ENCODE assay signal across 27 mouse cellular contexts in genomic region chr3:38423966-38424365, GRCm38 (mm10).
DNase-seq lines count a peak whose midpoint lies in the region; ATAC-seq and TF ChIP-seq lines count a peak whose summit lies in the region.
"Had no signal": no experiment of that assay in that cellular context is flagged by ENCODE, and none has a peak within 500 bp of the region (broad histone marks: within the 10 kb centered on the region; RNA-seq: fewer than 3 reads in every experiment).

No protein-coding gene starts in this region.

- no peaks in the 10 kb centered on the region for H3K27me3 ChIP-seq in heart, embryonic 10.5 days (ENCODE audit: insufficient read depth, poor library complexity, severe bottlenecking)
- no peaks in the 10 kb centered on the region for H3K27me3 ChIP-seq in lung, embryonic 14.5 days (ENCODE audit: insufficient read depth, low read length)
- H3K27me3 ChIP-seq: CH12.LX; embryonic facial prominence, embryonic 12.5 days; forebrain, embryonic 13.5 days; heart, embryonic 12.5 days; hindbrain, embryonic 12.5 days; Patski had no signal

- no peaks in the 10 kb centered on the region for H3K9me3 ChIP-seq in heart, embryonic 10.5 days
- H3K9me3 ChIP-seq in lung, embryonic 14.5 days (ENCODE audit: low read depth, low read length) = no peaks in the 10 kb centered on the region
- H3K9me3 ChIP-seq: embryonic facial prominence, embryonic 12.5 days; forebrain, embryonic 13.5 days; heart, embryonic 12.5 days; hindbrain, embryonic 12.5 days had no signal

- WGBS in heart, embryonic 10.5 days = 49% methylated on average over 4 of the region's 4 CpGs
- WGBS in lung, embryonic 14.5 days = 52% methylated on average over 4 of the region's 4 CpGs

- no peak for ATAC-seq in lung, embryonic 14.5 days (ENCODE audit: insufficient read depth)
- ATAC-seq: activated CD4-positive, CD25-positive, alpha-beta regulatory T cell, adult 4 months; forebrain, embryonic 13.5 days; forebrain, postnatal 0 days; hindbrain, embryonic 16.5 days; inflammation-experienced regulatory T-cells, adult 6 months; Patski had no signal

- peaks cover 15% of the 10 kb centered on the region for H3K4me1 ChIP-seq in heart, embryonic 10.5 days
- no peaks in the 10 kb centered on the region; the same call in 1 of the 2 replicates for H3K4me1 ChIP-seq in lung, embryonic 14.5 days (ENCODE audit: insufficient read depth)
- H3K4me1 ChIP-seq: embryonic facial prominence, embryonic 12.5 days; forebrain, embryonic 13.5 days; hindbrain, embryonic 12.5 days had no signal

- H3K4me2 ChIP-seq in lung, embryonic 14.5 days = no peak overlapping the region
- H3K4me2 ChIP-seq: embryonic facial prominence, embryonic 12.5 days; forebrain, embryonic 13.5 days; heart, embryonic 12.5 days; hindbrain, embryonic 12.5 days had no signal

- H3K9ac ChIP-seq in lung, embryonic 14.5 days = no peak overlapping the region
- H3K9ac ChIP-seq: embryonic facial prominence, embryonic 12.5 days; forebrain, embryonic 13.5 days; forebrain, postnatal 0 days; heart, embryonic 12.5 days; hindbrain, embryonic 12.5 days had no signal

- DNase-seq in heart, embryonic 10.5 days (ENCODE audit: low spot score) = no peak
- DNase-seq in heart, adult 8-10 months (ENCODE audit: low spot score) = no peak
- DNase-seq in 3T3-L1 (ENCODE audit: low read depth, low spot score) = peak; percentile 53
- DNase-seq in lung, embryonic 14.5 days = peak; percentile 27
- DNase-seq in lung, postnatal 25 days (ENCODE audit: low spot score) = peak; percentile 36
- no peak for DNase-seq in frontal cortex, postnatal 25 days (ENCODE audit: low spot score in 2 of 2)
- no peak for DNase-seq in spleen, adult 18-20 months
- no peak for DNase-seq in left cerebral cortex, adult 2 months (ENCODE audit: extremely low spot score in 1 of 2, low spot score in 2 of 2)
- DNase-seq: adrenal gland, adult 2 months; adrenal gland, postnatal 25 days; cerebellum, adult 11 months; cerebellum, adult 8-10 months; cerebellum, postnatal 14 days; embryo, embryonic 11 days; forebrain, postnatal 0 days; gastrocnemius, adult 2 months; gastrocnemius, postnatal 25 days; heart, postnatal 36 days had no signal

- no peak for TF ChIP-seq CTCF in lung, embryonic 14.5 days (IDR thresholded peaks at IDR 0.05; ENCODE audit: low read depth)
- no peak for TF ChIP-seq CTCF in left cerebral cortex, adult 2 months (IDR thresholded peaks at IDR 0.05)

- 0 out of 2 replicates have a peak overlapping the region, but pooled peaks have one; percentile 10 for H3K27ac ChIP-seq in heart, embryonic 10.5 days
- no peak overlapping the region for H3K27ac ChIP-seq in lung, embryonic 14.5 days (ENCODE audit: low read depth)
- H3K27ac ChIP-seq in left cerebral cortex, adult 2 months = no peak overlapping the region
- H3K27ac ChIP-seq: embryonic facial prominence, embryonic 12.5 days; forebrain, embryonic 13.5 days; gastrocnemius, adult 2 months; hindbrain, embryonic 12.5 days had no signal

- intact Hi-C loops in left cerebral cortex, adult 2 months (cut with DNase I) = no loop called here

- H3K36me3 ChIP-seq in heart, embryonic 10.5 days = no peaks in the 10 kb centered on the region
- no peaks in the 10 kb centered on the region for H3K36me3 ChIP-seq in lung, embryonic 14.5 days (ENCODE audit: insufficient read depth)
- H3K36me3 ChIP-seq: embryonic facial prominence, embryonic 12.5 days; heart, embryonic 12.5 days; hindbrain, embryonic 12.5 days had no signal

- no peak overlapping the region for H3K4me3 ChIP-seq in heart, embryonic 10.5 days
- H3K4me3 ChIP-seq in lung, embryonic 14.5 days (ENCODE audit: low read depth, low read length) = no peak overlapping the region
- H3K4me3 ChIP-seq in left cerebral cortex, adult 2 months = no peak overlapping the region
- H3K4me3 ChIP-seq: embryonic facial prominence, embryonic 12.5 days; forebrain, embryonic 13.5 days; gastrocnemius, adult 2 months; heart, embryonic 12.5 days; hindbrain, embryonic 12.5 days had no signal

Comparison
In these comparisons a context has a peak if more than half of its experiments do, and no peak if none do; other contexts are left out.
1. DNase-seq: peak in 3T3-L1 (single experiment), lung, embryonic 14.5 days (single experiment) and lung, postnatal 25 days (single experiment); none in heart, embryonic 10.5 days (single experiment), heart, adult 8-10 months (single experiment), frontal cortex, postnatal 25 days (0 of 2), spleen, adult 18-20 months (0 of 2) and left cerebral cortex, adult 2 months (0 of 2).